Mouse (Mus musculus): ENCODE data around the gene Trim80.
"Not testable (repeated sequence)": the region's sequence is repeated elsewhere in the genome, so short reads cannot be mapped to it uniquely, and the experiment has no call there.

Gene Trim80

GRCm38 (mm10) chr11:115492387-115492786 is 52.0 kb downstream of the Trim80 start:
- DNase-seq (ENCODE audit: low spot score): no peak

GRCm38 (mm10) chr11:115496559-115496958 is 56.2 kb downstream of the Trim80 start:
- not testable (repeated sequence) for DNase-seq (ENCODE audit: low spot score)
